Comparison of ENCODE assay signal across 20 mouse cellular contexts in the genomic region with DNA sequence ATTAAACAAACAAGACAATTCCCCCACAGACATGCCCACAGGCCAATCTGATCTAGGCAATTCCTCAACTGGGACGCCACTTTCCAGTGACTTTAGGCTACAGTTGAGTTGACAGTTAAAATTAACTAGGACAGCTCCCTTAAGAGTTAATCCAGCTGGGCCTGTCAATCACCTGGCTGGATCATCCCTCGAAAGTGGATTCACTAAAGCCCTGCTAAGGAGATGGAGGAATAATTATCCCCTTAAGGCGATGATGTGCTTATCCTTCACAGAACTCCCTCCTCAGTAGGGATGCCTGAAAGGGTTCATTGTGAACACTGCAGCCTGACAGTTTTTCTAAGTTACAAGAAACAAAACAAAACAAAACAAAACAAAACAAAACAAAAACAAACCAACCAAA. TPM values are rescaled to one million over a fixed set of nuclear protein-coding genes. Genes with fewer than 3 reads are reported as not detected.
"Had no signal": no experiment of that assay in that cellular context is flagged by ENCODE, and none has a peak within 500 bp of the region (broad histone marks: within the 10 kb centered on the region; RNA-seq: fewer than 3 reads in every experiment).

No protein-coding gene starts in this region.

- H3K4me3 ChIP-seq: midbrain, embryonic 10.5 days; midbrain, embryonic 12.5 days; myocyte; neural tube, embryonic 13.5 days; neural tube, embryonic 15.5 days; stomach, embryonic 15.5 days had no signal

- DNase-seq: lung, adult 18-20 months; lung, embryonic 14.5 days; lung, postnatal 10 days; lung, postnatal 4 days; midbrain, embryonic 14.5 days; right cerebral cortex, postnatal 14 days; thymus, adult 2 months; thymus, postnatal 14 days; thymus, postnatal 36 days had no signal

- H3K9ac ChIP-seq: liver, embryonic 14.5 days; lung, embryonic 14.5 days; midbrain, embryonic 12.5 days; neural tube, embryonic 13.5 days; neural tube, embryonic 15.5 days; stomach, embryonic 15.5 days had no signal

- H3K4me2 ChIP-seq: lung, embryonic 14.5 days; midbrain, embryonic 12.5 days; neural tube, embryonic 13.5 days; neural tube, embryonic 15.5 days; stomach, embryonic 15.5 days had no signal

- H3K27me3 ChIP-seq: midbrain, embryonic 12.5 days; neural tube, embryonic 13.5 days; neural tube, embryonic 15.5 days; stomach, embryonic 15.5 days had no signal

- H3K27ac ChIP-seq: liver, embryonic 14.5 days; midbrain, embryonic 10.5 days; midbrain, embryonic 12.5 days; neural tube, embryonic 13.5 days; neural tube, embryonic 15.5 days; stomach, embryonic 15.5 days; stomach, postnatal 0 days had no signal

- ATAC-seq: midbrain, embryonic 16.5 days had no signal

- H3K9me3 ChIP-seq: midbrain, embryonic 10.5 days; midbrain, embryonic 12.5 days; neural tube, embryonic 13.5 days; neural tube, embryonic 15.5 days; stomach, embryonic 15.5 days had no signal

- H3K36me3 ChIP-seq: midbrain, embryonic 10.5 days; midbrain, embryonic 12.5 days; neural tube, embryonic 13.5 days; neural tube, embryonic 15.5 days; stomach, embryonic 15.5 days had no signal

RNA-seq across cellular contexts. Expression of gene Fxyd3, which starts 4.1 kb away (rescaled TPM):
- total RNA-seq: megakaryocyte, adult 5-6 weeks; megakaryocyte-erythroid progenitor cell, adult 5-6 weeks had no signal
- polyA plus RNA-seq: midbrain, embryonic 14.5 days; midbrain, embryonic 16.5 days had no signal

RNA-seq across cellular contexts. Expression of gene Lgi4, which starts 21.5 kb away (rescaled TPM):
- total RNA-seq: megakaryocyte-erythroid progenitor cell, adult 5-6 weeks had no signal
- polyA plus RNA-seq: myocyte had no signal

RNA-seq across cellular contexts. Expression of gene Fxyd1, which starts 23.6 kb away (rescaled TPM):
- total RNA-seq: megakaryocyte, adult 5-6 weeks; megakaryocyte-erythroid progenitor cell, adult 5-6 weeks had no signal

RNA-seq across cellular contexts. Expression of gene Fxyd7, which starts 29.3 kb away (rescaled TPM):
- total RNA-seq: megakaryocyte-erythroid progenitor cell, adult 5-6 weeks had no signal
- polyA plus RNA-seq: myocyte had no signal

RNA-seq across cellular contexts. Expression of gene Hpn, which starts 34.5 kb away (rescaled TPM):
- polyA plus RNA-seq: myocyte had no signal
